Mouse (Mus musculus) forebrain, embryonic 15.5 days (tissue): Measurements from ENCODE around the gene Trp53rka. TPM values are rescaled to one million over a fixed set of nuclear protein-coding genes. Genes with fewer than 3 reads are reported as not detected.

Source experiments
- ATAC-seq: fragments of 200-750 bp; cut with Nextera tagmentation; replicated peaks from 2 replicates; pipeline ENCODE4 v1.8.0; 2017; ENCODE audit warnings: mild to moderate bottlenecking, moderate TSS enrichment, moderate library complexity
- H3K27ac ChIP-seq: fragments of 300-500 bp; sonication (generic); replicated peaks from 2 replicates; pipeline ENCODE4 v1.5.1; 2015; ENCODE audit warnings: mild to moderate bottlenecking, inconsistent platforms
- H3K27me3 ChIP-seq: fragments of 300-500 bp; sonication (generic); 2 replicates; pipeline ENCODE4 v1.6.1; 2015; ENCODE audit warnings: inconsistent platforms
- H3K36me3 ChIP-seq: fragments of 300-500 bp; sonication (generic); 2 replicates; pipeline ENCODE4 v1.6.1; 2015; ENCODE audit warnings: mild to moderate bottlenecking, inconsistent platforms
- H3K4me1 ChIP-seq: fragments of 300-500 bp; sonication (generic); 2 replicates; pipeline ENCODE4 v1.6.1; 2015; ENCODE audit warnings: inconsistent platforms
- H3K4me2 ChIP-seq: fragments of 300-500 bp; sonication (generic); replicated peaks from 2 replicates; pipeline ENCODE4 v1.6.1; 2015; ENCODE audit warnings: mild to moderate bottlenecking, inconsistent platforms
- H3K4me3 ChIP-seq: fragments of 300-500 bp; sonication (generic); 2 replicates; pipeline ENCODE4 v1.5.1; 2015; ENCODE audit warnings: mild to moderate bottlenecking, inconsistent platforms
- H3K9ac ChIP-seq: fragments of 300-500 bp; sonication (generic); replicated peaks from 2 replicates; pipeline ENCODE4 v1.6.1; 2015; ENCODE audit warnings: mild to moderate bottlenecking, inconsistent platforms
- H3K9me3 ChIP-seq: fragments of 300-500 bp; sonication (generic); 2 replicates; pipeline ENCODE4 v1.6.1; 2016; ENCODE audit warnings: inconsistent platforms
- WGBS: fragments of 180-500 bp; shearing (Covaris S2); methylation state at CpG from one replicate; pipeline ENCODE4 v1.1.7; 2015; ENCODE audit warnings: mixed read lengths; 5-methylcytosine and 5-hydroxymethylcytosine counted together
- polyA plus RNA-seq: library from polyadenylated mRNA; unstranded; fragments of >200 nt; fragmentation: Nextera tagmentation; extraction: Ambion mirVana; gene quantifications from 2 replicates; pipeline ENCODE4 v1.2.1, GENCODE M21; 2015

The Trp53rka gene
- polyA plus RNA-seq, 1 experiment from 2014 or later: 48.6 TPM

- Histone ChIP-seq H3K4me3 (no peak overlapping the region), H3K4me1 (peaks cover 4% of the 10 kb centered on the region; the same call in 1 of the 2 replicates), H3K27me3 (peaks cover 5% of the 10 kb centered on the region; the same call in 1 of the 2 replicates), H3K4me2 (no peak overlapping the region), H3K36me3 (no peaks in the 10 kb centered on the region), H3K9me3 (no peaks in the 10 kb centered on the region), H3K9ac (no peak overlapping the region), H3K27ac (no peak overlapping the region)
- WGBS: 62% methylated on average over 5 of the region's 5 CpGs
- ATAC-seq: no peak
These were observed 17.3 kb downstream of the Trp53rka start for GRCm38 (mm10) chr2:165475850-165476249.

DNA sequence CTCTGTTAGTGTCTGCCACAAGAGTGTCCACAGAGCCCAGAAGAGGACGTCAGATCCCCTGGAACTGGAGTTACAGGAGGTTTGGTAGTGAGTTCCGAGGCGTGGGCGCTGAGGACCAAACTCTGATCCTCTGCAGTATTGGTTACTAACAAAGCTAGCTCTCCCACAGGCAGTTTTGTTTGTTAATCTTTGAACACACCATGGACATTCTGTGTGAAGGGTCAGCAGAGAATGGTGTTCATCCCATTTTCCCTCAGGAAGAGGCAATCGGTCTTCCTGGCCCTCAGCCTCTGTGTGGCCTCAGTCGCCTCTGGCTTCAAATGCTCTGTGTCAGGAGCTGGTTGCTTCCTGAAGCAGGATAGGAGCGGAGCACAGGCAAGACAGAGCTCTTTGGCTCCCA lies 17.7 kb downstream of the Trp53rka start:
- H3K4me3 ChIP-seq: no peak overlapping the region
- ATAC-seq: no peak
- H3K4me2 ChIP-seq: no peak overlapping the region
- H3K9me3 ChIP-seq: no peaks in the 10 kb centered on the region
- no peak overlapping the region for H3K9ac ChIP-seq
- H3K27ac ChIP-seq: no peak overlapping the region
- WGBS: 81% methylated on average over 7 of the region's 7 CpGs
- peaks cover 4% of the 10 kb centered on the region; the same call in 1 of the 2 replicates for H3K4me1 ChIP-seq
- peaks cover 5% of the 10 kb centered on the region; the same call in 1 of the 2 replicates for H3K27me3 ChIP-seq
- H3K36me3 ChIP-seq: no peaks in the 10 kb centered on the region

GRCm38 (mm10) chr2:165473003-165473402 lies 20.1 kb downstream of the Trp53rka start, which contains the start of gene Slc13a3:
Slc13a3 (minus strand) TSS chr2:165473230.
- ATAC-seq: no peak
- no peak within 1 kb of the TSS for H3K9ac ChIP-seq
- under 1% methylated on average over 35 of the region's 35 CpGs for WGBS
- peaks cover 5% of the 10 kb centered on the region; the same call in 1 of the 2 replicates for H3K27me3 ChIP-seq
- H3K9me3 ChIP-seq: no peaks in the 10 kb centered on the region
- no peak within 1 kb of the TSS for H3K27ac ChIP-seq
- H3K36me3 ChIP-seq: no peaks in the 10 kb centered on the region
- peak within 1 kb of the TSS; percentile 17 for H3K4me3 ChIP-seq
- peak within 1 kb of the TSS; percentile 39 for H3K4me2 ChIP-seq
- H3K4me1 ChIP-seq: peaks cover 8% of the 10 kb centered on the region; the same call in 1 of the 2 replicates

DNA sequence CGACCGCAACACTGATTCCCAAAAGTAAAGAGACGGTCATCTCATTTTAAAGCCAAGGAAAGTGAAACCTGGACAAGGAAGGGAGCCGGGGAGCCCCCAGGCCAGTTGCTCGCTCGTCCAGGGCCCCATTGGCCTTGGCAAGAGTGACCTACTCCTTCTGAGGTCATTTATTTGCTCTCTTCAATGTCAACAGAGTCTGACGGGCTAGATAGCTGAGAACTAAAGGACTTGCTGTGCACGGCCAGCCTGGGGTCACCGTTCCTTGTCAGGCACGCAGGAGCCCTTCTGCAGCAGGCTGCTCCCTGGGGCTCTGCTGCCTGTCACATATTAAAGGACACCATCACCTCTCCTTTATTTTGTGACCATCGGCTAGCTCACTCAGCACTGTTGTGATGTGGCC lies 21.2 kb downstream of the Trp53rka start:
- ATAC-seq: no peak
- Histone ChIP-seq H3K27me3 (peaks cover 5% of the 10 kb centered on the region; the same call in 1 of the 2 replicates), H3K9ac (no peak overlapping the region), H3K9me3 (no peaks in the 10 kb centered on the region), H3K36me3 (no peaks in the 10 kb centered on the region), H3K4me1 (peaks cover 8% of the 10 kb centered on the region; the same call in 1 of the 2 replicates), H3K4me2 (no peak overlapping the region), H3K27ac (no peak overlapping the region), H3K4me3 (no peak overlapping the region)
- WGBS: 82% methylated on average over 11 of the region's 11 CpGs

DNA sequence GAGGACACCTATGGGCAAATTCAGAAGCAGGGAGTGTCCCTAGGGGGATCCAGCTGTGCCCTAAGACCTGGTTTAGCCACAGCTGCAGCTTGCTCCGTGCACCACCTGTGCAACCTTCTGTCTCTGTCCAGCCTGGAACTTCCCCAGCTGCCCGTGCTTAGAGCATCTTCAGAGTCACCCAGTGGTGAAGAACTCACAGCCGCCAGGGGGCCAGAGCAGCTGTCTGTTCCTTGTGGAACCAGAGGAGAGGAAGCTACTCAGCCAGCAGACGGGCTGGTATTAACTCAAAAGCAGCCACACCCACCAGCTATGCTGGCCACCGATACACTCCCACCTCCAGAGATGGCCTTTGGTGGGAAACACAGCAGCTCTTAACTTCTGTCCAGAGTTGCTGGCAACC lies 23.0 kb downstream of the Trp53rka start:
- peaks cover 8% of the 10 kb centered on the region; the same call in 1 of the 2 replicates for H3K4me1 ChIP-seq
- no peak overlapping the region for H3K4me3 ChIP-seq
- H3K9me3 ChIP-seq: no peaks in the 10 kb centered on the region
- no peak overlapping the region for H3K27ac ChIP-seq
- no peak for ATAC-seq
- no peaks in the 10 kb centered on the region for H3K36me3 ChIP-seq
- 56% methylated on average over 5 of the region's 5 CpGs for WGBS
- H3K4me2 ChIP-seq: no peak overlapping the region
- peaks cover 5% of the 10 kb centered on the region; the same call in 1 of the 2 replicates for H3K27me3 ChIP-seq
- H3K9ac ChIP-seq: no peak overlapping the region

DNA sequence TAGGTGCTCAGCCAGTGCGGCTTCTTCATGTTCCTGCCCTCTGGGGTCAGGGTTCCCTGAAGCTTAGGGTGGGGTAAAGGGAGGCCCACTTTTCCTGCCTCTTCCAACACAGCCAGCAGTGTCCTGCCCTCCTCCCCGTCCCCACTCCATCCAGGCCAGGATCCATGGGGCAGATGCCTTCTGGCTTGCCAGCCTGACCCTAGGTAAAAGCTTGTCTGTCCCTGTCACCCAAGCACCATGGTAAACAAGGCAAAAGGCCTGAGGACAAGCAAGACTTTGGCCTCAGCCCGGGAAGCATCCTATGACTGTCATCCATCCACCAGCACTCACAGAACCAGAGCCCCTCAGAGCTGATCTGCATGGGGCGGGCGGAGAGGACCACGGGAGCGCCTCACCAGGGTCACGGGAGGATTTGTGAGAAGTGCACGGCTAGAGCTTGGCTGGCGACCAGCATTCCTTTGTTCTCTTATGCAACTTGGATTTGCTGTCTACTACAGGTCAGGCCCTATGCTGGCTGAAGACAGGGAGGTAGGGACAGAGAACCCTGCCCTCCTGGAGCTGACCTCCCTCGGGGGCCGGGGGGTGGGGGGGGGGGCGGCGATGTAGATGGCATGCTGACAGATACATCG lies 25.2 kb downstream of the Trp53rka start:
- 0 out of 2 replicates have a peak, but pooled peaks cover 5% of the 10 kb centered on the region for H3K27me3 ChIP-seq
- WGBS: 45% methylated on average over 15 of the region's 15 CpGs
- no peak overlapping the region for H3K4me2 ChIP-seq
- ATAC-seq: no peak
- H3K4me1 ChIP-seq: peaks cover 5% of the 10 kb centered on the region; the same call in 1 of the 2 replicates
- H3K9ac ChIP-seq: no peak overlapping the region
- no peak overlapping the region for H3K4me3 ChIP-seq
- no peaks in the 10 kb centered on the region for H3K36me3 ChIP-seq
- H3K27ac ChIP-seq: no peak overlapping the region
- H3K9me3 ChIP-seq: no peaks in the 10 kb centered on the region

GRCm38 (mm10) chr2:165459663-165460062 lies 33.5 kb downstream of the Trp53rka start:
- WGBS: 17% methylated on average over 7 of the region's 7 CpGs
- no peak overlapping the region for H3K4me3 ChIP-seq
- H3K4me2 ChIP-seq: no peak overlapping the region
- H3K27me3 ChIP-seq: no peaks in the 10 kb centered on the region
- no peaks in the 10 kb centered on the region for H3K9me3 ChIP-seq
- ATAC-seq: no peak
- no peak overlapping the region for H3K27ac ChIP-seq
- H3K9ac ChIP-seq: no peak overlapping the region
- H3K4me1 ChIP-seq: no peaks in the 10 kb centered on the region
- no peaks in the 10 kb centered on the region for H3K36me3 ChIP-seq

GRCm38 (mm10) chr2:165458189-165458588 lies 34.9 kb downstream of the Trp53rka start:
- Histone ChIP-seq H3K27me3 (no peaks in the 10 kb centered on the region), H3K4me2 (no peak overlapping the region), H3K4me3 (no peak overlapping the region), H3K9me3 (no peaks in the 10 kb centered on the region), H3K27ac (no peak overlapping the region), H3K36me3 (no peaks in the 10 kb centered on the region), H3K4me1 (no peaks in the 10 kb centered on the region), H3K9ac (no peak overlapping the region)
- 58% methylated on average over 5 of the region's 5 CpGs for WGBS
- no peak for ATAC-seq

GRCm38 (mm10) chr2:165456710-165457109 lies 36.4 kb downstream of the Trp53rka start:
- H3K4me2 ChIP-seq: no peak overlapping the region
- no peaks in the 10 kb centered on the region for H3K36me3 ChIP-seq
- H3K4me1 ChIP-seq: no peaks in the 10 kb centered on the region
- WGBS: 54% methylated on average over 2 of the region's 2 CpGs
- no peaks in the 10 kb centered on the region for H3K27me3 ChIP-seq
- no peak overlapping the region for H3K9ac ChIP-seq
- H3K9me3 ChIP-seq: no peaks in the 10 kb centered on the region
- no peak overlapping the region for H3K4me3 ChIP-seq
- ATAC-seq: no peak
- H3K27ac ChIP-seq: no peak overlapping the region

- Histone ChIP-seq H3K4me3 (no peak overlapping the region), H3K9ac (no peak overlapping the region), H3K36me3 (no peaks in the 10 kb centered on the region), H3K4me1 (no peaks in the 10 kb centered on the region), H3K27ac (no peak overlapping the region), H3K9me3 (no peaks in the 10 kb centered on the region), H3K27me3 (no peaks in the 10 kb centered on the region), H3K4me2 (no peak overlapping the region)
- no peak for ATAC-seq
- 79% methylated on average over 12 of the region's 12 CpGs for WGBS
These were observed 40.1 kb downstream of the Trp53rka start for GRCm38 (mm10) chr2:165452730-165453693.

DNA sequence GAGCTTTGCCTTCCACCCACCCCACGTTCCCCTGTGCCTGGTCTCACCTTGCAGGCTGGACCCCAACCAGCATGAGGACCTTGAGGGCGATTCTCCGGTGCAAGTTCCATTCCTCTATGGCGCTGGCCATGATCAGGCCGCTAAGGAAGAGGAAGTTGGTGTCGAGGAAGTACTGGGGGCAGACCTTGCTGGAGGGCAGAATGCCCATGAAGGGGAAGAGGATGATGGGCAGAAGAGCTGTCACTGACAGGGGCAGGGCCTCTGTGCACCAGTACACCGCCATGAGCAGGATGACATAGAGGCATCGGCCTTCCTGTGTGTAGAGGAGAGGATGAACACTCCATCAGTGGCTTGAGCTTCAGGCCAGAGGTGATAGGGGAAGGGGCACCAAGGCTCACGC lies 44.6 kb downstream of the Trp53rka start:
- WGBS: 88% methylated on average over 9 of the region's 9 CpGs
- Histone ChIP-seq H3K4me3 (no peak overlapping the region), H3K27me3 (no peaks in the 10 kb centered on the region), H3K9ac (no peak overlapping the region), H3K27ac (no peak overlapping the region), H3K4me1 (no peaks in the 10 kb centered on the region), H3K36me3 (no peaks in the 10 kb centered on the region), H3K4me2 (no peak overlapping the region), H3K9me3 (no peaks in the 10 kb centered on the region)
- no peak for ATAC-seq

DNA sequence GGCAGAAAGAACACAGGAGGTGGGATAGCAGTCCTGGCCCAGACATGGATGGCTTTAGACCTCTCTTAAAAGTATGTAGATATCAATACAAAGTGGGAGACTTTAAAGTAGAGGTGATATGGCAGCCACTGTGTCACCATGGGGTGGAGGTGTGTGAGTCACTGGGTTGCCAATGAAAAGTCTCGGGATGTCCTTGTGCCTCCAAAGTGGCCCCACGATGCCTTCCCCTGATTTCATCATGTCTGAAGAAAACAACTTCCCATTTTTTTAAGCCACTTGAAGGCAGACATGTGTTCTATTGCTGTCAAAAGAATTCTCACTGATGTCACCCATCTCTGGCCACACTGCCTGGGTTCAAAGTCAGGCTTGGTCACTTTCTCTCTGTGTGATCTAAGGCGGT lies 48.3 kb downstream of the Trp53rka start:
- no peak for ATAC-seq
- no peak overlapping the region for H3K4me2 ChIP-seq
- WGBS: 86% methylated on average over 3 of the region's 3 CpGs
- H3K36me3 ChIP-seq: no peaks in the 10 kb centered on the region
- H3K9ac ChIP-seq: no peak overlapping the region
- H3K27me3 ChIP-seq: no peaks in the 10 kb centered on the region
- no peak overlapping the region for H3K27ac ChIP-seq
- no peak overlapping the region for H3K4me3 ChIP-seq
- H3K9me3 ChIP-seq: no peaks in the 10 kb centered on the region
- H3K4me1 ChIP-seq: no peaks in the 10 kb centered on the region
